Mouse (Mus musculus): Measurements from ENCODE around the gene Cped1. TPM values are rescaled to one million over a fixed set of nuclear protein-coding genes. Genes with fewer than 3 reads are reported as not detected.
"Not testable (repeated sequence)": the region's sequence is repeated elsewhere in the genome, so short reads cannot be mapped to it uniquely, and the experiment has no call there.

Cped1 gene
- total and polyA plus RNA-seq, 2 experiments from 2014 or later, result 2.5 to 4.4 TPM

- Histone ChIP-seq H3K9ac (replicated peaks; ENCODE audit: low read length, poor library complexity, severe bottlenecking) (no peak overlapping the region), H3K4me1 (ENCODE audit: insufficient read depth, low read length) (no peaks in the 10 kb centered on the region), H3K27me3 (ENCODE audit: insufficient read depth, low read length) (no peaks in the 10 kb centered on the region), H3K9me3 (ENCODE audit: low read length) (no peaks in the 10 kb centered on the region), H3K27ac (ENCODE audit: low read depth, low read length) (no peak overlapping the region), H3K4me2 (ENCODE audit: low read depth, low read length, poor library complexity, severe bottlenecking) (no peak overlapping the region), H3K4me3 (ENCODE audit: low read depth, low read length) (no peak overlapping the region), H3K36me3 (ENCODE audit: insufficient read depth, low read length) (no peaks in the 10 kb centered on the region)
- no peak for TF ChIP-seq CTCF (IDR thresholded peaks at IDR 0.05)
- DNase-seq (ENCODE audit: low spot score) (no peak), ATAC-seq (ENCODE audit: low FRiP score) (no peak)
- WGBS, result 86% methylated on average over 6 of the region's 6 CpGs
Observed at GRCm38 (mm10) chr6:22035408-22035807, 49.7 kb downstream of the Cped1 start.

GRCm38 (mm10) chr6:22035895-22036294, 50.2 kb downstream of the Cped1 start:
- DNase-seq (ENCODE audit: low spot score) (no peak), ATAC-seq (ENCODE audit: low FRiP score) (no peak)
- Histone ChIP-seq H3K27ac (ENCODE audit: low read depth, low read length) (no peak overlapping the region), H3K4me1 (ENCODE audit: insufficient read depth, low read length) (no peaks in the 10 kb centered on the region), H3K9me3 (ENCODE audit: low read length) (no peaks in the 10 kb centered on the region), H3K27me3 (ENCODE audit: insufficient read depth, low read length) (no peaks in the 10 kb centered on the region), H3K36me3 (ENCODE audit: insufficient read depth, low read length) (no peaks in the 10 kb centered on the region), H3K4me2 (ENCODE audit: low read depth, low read length, poor library complexity, severe bottlenecking) (no peak overlapping the region), H3K4me3 (ENCODE audit: low read depth, low read length) (no peak overlapping the region), H3K9ac (replicated peaks; ENCODE audit: low read length, poor library complexity, severe bottlenecking) (no peak overlapping the region)
- 78% methylated on average over 3 of the region's 3 CpGs for WGBS
- no peak for TF ChIP-seq CTCF (IDR thresholded peaks at IDR 0.05)

GRCm38 (mm10) chr6:22036396-22036795, 50.7 kb downstream of the Cped1 start:
- Histone ChIP-seq H3K27me3 (ENCODE audit: insufficient read depth, low read length) (no peaks in the 10 kb centered on the region), H3K4me1 (ENCODE audit: insufficient read depth, low read length) (no peaks in the 10 kb centered on the region), H3K9me3 (ENCODE audit: low read length) (no peaks in the 10 kb centered on the region), H3K9ac (replicated peaks; ENCODE audit: low read length, poor library complexity, severe bottlenecking) (no peak overlapping the region), H3K36me3 (ENCODE audit: insufficient read depth, low read length) (no peaks in the 10 kb centered on the region), H3K4me2 (ENCODE audit: low read depth, low read length, poor library complexity, severe bottlenecking) (no peak overlapping the region), H3K27ac (ENCODE audit: low read depth, low read length) (no peak overlapping the region), H3K4me3 (ENCODE audit: low read depth, low read length) (no peak overlapping the region)
- DNase-seq (ENCODE audit: low spot score) (no peak), ATAC-seq (ENCODE audit: low FRiP score) (no peak)
- 81% methylated on average over 8 of the region's 8 CpGs for WGBS
- TF ChIP-seq CTCF (IDR thresholded peaks at IDR 0.05), result no peak

DNA sequence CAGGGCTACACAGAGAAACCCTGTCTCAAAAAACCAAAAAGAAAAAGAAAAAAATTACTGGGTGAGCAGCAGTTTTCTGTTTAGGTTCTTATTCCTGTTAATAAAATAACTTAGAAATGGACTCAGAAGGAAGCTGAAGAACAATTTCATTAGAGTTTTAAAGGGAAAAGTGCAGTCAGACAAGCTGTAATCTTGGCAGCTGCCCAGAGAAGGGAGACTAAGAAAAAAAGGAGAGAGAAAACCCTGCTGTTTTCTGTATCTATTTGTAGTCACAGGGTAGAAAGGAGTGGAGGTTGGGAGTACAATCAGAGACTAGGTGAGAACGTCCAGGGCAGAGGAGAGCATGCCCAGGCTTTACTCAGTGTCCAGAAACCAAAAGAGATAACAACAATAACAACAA, 51.2 kb downstream of the Cped1 start:
- ATAC-seq (ENCODE audit: low FRiP score), result no peak
- Histone ChIP-seq H3K4me3 (ENCODE audit: low read depth, low read length) (no peak overlapping the region), H3K36me3 (ENCODE audit: insufficient read depth, low read length) (no peaks in the 10 kb centered on the region), H3K27ac (ENCODE audit: low read depth, low read length) (no peak overlapping the region), H3K4me1 (ENCODE audit: insufficient read depth, low read length) (no peaks in the 10 kb centered on the region), H3K9me3 (ENCODE audit: low read length) (no peaks in the 10 kb centered on the region), H3K27me3 (ENCODE audit: insufficient read depth, low read length) (no peaks in the 10 kb centered on the region), H3K4me2 (ENCODE audit: low read depth, low read length, poor library complexity, severe bottlenecking) (no peak overlapping the region), H3K9ac (replicated peaks; ENCODE audit: low read length, poor library complexity, severe bottlenecking) (no peak overlapping the region)
- no peak for DNase-seq (ENCODE audit: low spot score)
- no peak for TF ChIP-seq CTCF (IDR thresholded peaks at IDR 0.05)
- WGBS, result 57% methylated on average over 1 of the region's 1 CpGs

DNA sequence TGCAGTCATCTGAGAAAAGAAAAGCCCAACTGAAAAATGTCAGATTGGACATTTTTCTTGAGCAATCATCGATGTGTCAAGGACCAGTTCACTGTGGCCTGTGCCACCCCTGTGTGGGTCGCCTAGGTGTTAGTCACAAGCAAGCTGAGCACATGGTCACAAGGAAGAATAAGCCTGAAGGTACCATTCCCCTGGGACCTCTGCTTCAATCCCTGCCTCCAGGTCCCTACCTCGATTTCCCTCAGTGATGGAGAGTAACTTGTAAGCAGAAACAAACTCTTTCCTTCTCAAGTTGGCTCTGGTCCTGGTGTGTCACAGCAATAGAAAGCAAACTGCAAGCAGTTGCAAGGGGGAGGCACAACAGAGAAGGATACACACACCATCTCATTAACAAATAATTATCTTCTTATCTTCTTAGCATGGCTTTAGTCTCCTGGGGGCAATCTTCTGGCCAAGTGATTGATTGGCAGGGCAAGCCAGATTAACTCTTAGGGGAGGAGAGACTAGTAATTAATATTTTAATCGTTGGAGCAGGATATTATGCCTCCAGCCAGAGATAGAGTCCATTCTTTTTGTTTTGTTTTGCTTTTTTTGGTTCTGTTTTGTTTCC, 51.8 kb downstream of the Cped1 start:
- no peak for TF ChIP-seq CTCF (IDR thresholded peaks at IDR 0.05)
- DNase-seq (ENCODE audit: low spot score) (peak; percentile 27), ATAC-seq (ENCODE audit: low FRiP score) (no peak)
- Histone ChIP-seq H3K4me1 (ENCODE audit: insufficient read depth, low read length) (no peaks in the 10 kb centered on the region), H3K4me2 (ENCODE audit: low read depth, low read length, poor library complexity, severe bottlenecking) (no peak overlapping the region), H3K9me3 (ENCODE audit: low read length) (no peaks in the 10 kb centered on the region), H3K4me3 (ENCODE audit: low read depth, low read length) (no peak overlapping the region), H3K36me3 (ENCODE audit: insufficient read depth, low read length) (no peaks in the 10 kb centered on the region), H3K27ac (ENCODE audit: low read depth, low read length) (no peak overlapping the region), H3K27me3 (ENCODE audit: insufficient read depth, low read length) (no peaks in the 10 kb centered on the region), H3K9ac (replicated peaks; ENCODE audit: low read length, poor library complexity, severe bottlenecking) (no peak overlapping the region)
- 53% methylated on average over 4 of the region's 4 CpGs for WGBS

DNA sequence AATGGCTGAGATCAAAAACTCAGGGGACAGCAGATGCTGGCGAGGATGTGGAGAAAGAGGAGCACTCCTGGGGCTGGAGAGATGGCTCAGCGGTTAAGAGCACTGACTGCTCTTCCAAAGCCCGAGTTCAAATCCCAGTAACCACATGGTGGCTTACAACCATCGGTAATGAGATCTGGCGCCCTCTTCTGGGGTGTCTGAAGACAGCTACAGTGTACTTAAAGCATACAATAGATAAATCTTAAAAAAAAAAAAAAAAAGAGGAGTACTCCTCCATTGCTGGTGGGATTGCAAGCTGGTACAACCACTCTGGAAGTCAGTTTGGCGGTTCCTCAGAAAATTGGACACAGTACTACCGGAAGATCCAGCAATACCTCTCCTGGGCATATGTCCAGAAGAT, 54.0 kb downstream of the Cped1 start:
- not testable (repeated sequence) for ATAC-seq (ENCODE audit: low FRiP score); H3K4me3 ChIP-seq (ENCODE audit: low read depth, low read length)
- 67% methylated on average over 7 of the region's 7 CpGs for WGBS

More for the DNA sequence above, 54.0 kb downstream of the Cped1 start:
- DNase-seq (ENCODE audit: low spot score); H3K4me2 ChIP-seq (ENCODE audit: low read depth, low read length, poor library complexity, severe bottlenecking); H3K27ac ChIP-seq (ENCODE audit: low read depth, low read length); H3K9ac ChIP-seq (replicated peaks; ENCODE audit: low read length, poor library complexity, severe bottlenecking); H3K4me1 ChIP-seq (ENCODE audit: insufficient read depth, low read length); H3K27me3 ChIP-seq (ENCODE audit: insufficient read depth, low read length); H3K36me3 ChIP-seq (ENCODE audit: insufficient read depth, low read length); H3K9me3 ChIP-seq (ENCODE audit: low read length): not testable (repeated sequence)
